Mouse (Mus musculus) heart, postnatal 10 days (tissue): ENCODE measurements around the gene Rab11fip3. TPM values are rescaled to one million over a fixed set of nuclear protein-coding genes. Genes with fewer than 3 reads are reported as not detected.

Experiments used
- DNase-seq, 2 experiments: peaks; one replicate each; pipeline ENCODE4 v3.0.0; 2021
- intact Hi-C: fragments of 180-260 bp; cut with DNase I; formaldehyde crosslinking; loops from one replicate; pipeline ENCODE4 v1.15.1; 2025
- total RNA-seq, 2 experiments: library from RNA; stranded (reverse); gene quantifications; 2 replicates each; pipeline ENCODE4 v1.2.3; 2021

Gene Rab11fip3
- total RNA-seq, 2 experiments from 2014 or later: 23.4 to 24.1 TPM

- DNase-seq: no peak
- intact Hi-C loops: loop anchor here (5.0 kb wide), 1 partner anchor 51 kb away; no protein-coding TSS in a partner anchor
Measured at GRCm38 (mm10) chr17:25943769-25944168, 125.6 kb downstream of the Rab11fip3 start.

- DNase-seq: no peak
- intact Hi-C loops: loop anchor here (5.0 kb wide), 1 partner anchor 51 kb away; no protein-coding TSS in a partner anchor
Measured at GRCm38 (mm10) chr17:25943221-25943620, 126.1 kb downstream of the Rab11fip3 start.

GRCm38 (mm10) chr17:25942597-25943151 lies 126.7 kb downstream of the Rab11fip3 start:
- intact Hi-C loops: loop anchor here (5.0 kb wide), 1 partner anchor 50 kb away; no protein-coding TSS in a partner anchor
- DNase-seq: no peak

GRCm38 (mm10) chr17:25941511-25942241 lies 127.7 kb downstream of the Rab11fip3 start:
- intact Hi-C loops: loop anchor here (5.0 kb wide), 1 partner anchor 49 kb away; no protein-coding TSS in a partner anchor
- peak; percentile 87 to 89 for DNase-seq

Other genes with a start within 250 kb of the Rab11fip3 start
- gene Wdr24, start 245.9 kb downstream of the Rab11fip3 start, total RNA-seq: 10 to 100 TPM; 10.1 to 12.2 TPM
- 10 to 100 TPM; 33.7 to 34.5 TPM for gene Jmjd8, start 240.7 kb downstream of the Rab11fip3 start, total RNA-seq
- 100 to 1,000 TPM; 123 to 132 TPM for gene Stub1, start 236.2 kb downstream of the Rab11fip3 start, total RNA-seq
- 1 to 10 TPM; 2.2 to 2.6 TPM for gene Rhbdl1, start 232.3 kb downstream of the Rab11fip3 start, total RNA-seq
- gene Gm20683, start 227.8 kb downstream of the Rab11fip3 start, total RNA-seq: 1 to 10 TPM; 4.2 to 4.7 TPM
- 10 to 100 TPM; 80.4 to 86.5 TPM for gene Rhot2, start 224.7 kb downstream of the Rab11fip3 start, total RNA-seq
- 1 to 10 TPM; 3.9 to 6.2 TPM for gene Wdr90, start 208.1 kb downstream of the Rab11fip3 start, total RNA-seq
- 100 to 1,000 TPM; 191 to 218 TPM for gene Mcrip2, start 200.8 kb downstream of the Rab11fip3 start, total RNA-seq
- 10 to 100 TPM; 15.4 to 15.7 TPM for gene Mettl26, start 194.5 kb downstream of the Rab11fip3 start, total RNA-seq
- under 1 TPM; 0.62 to 0.96 TPM for gene Wfikkn1, start 188.7 kb downstream of the Rab11fip3 start, total RNA-seq
- 10 to 100 TPM; 13.4 to 18.8 TPM for gene Rab40c, start 149.8 kb downstream of the Rab11fip3 start, total RNA-seq
- gene Pigq, start 124.6 kb downstream of the Rab11fip3 start, total RNA-seq: 10 to 100 TPM; 76.6 to 78.5 TPM
- gene Nhlrc4, start 124.6 kb downstream of the Rab11fip3 start, total RNA-seq: not detected
- not detected for gene A930017K11Rik, start 117.0 kb downstream of the Rab11fip3 start, total RNA-seq
- 10 to 100 TPM; 12.6 to 13.5 TPM for gene Capn15, start 83.8 kb downstream of the Rab11fip3 start, total RNA-seq
- gene Decr2, start 20.8 kb upstream of the Rab11fip3 start, total RNA-seq: 10 to 100 TPM; 14.4 to 16.7 TPM
- 1 to 10 TPM; 3.6 to 5.2 TPM for gene Nme4, start 26.0 kb upstream of the Rab11fip3 start, total RNA-seq
- 1 to 10 TPM; 1.9 to 2.2 TPM for gene Tmem8, start 43.7 kb upstream of the Rab11fip3 start, total RNA-seq
- 100 to 1,000 TPM in 1 of 2 experiments, 10 to 100 TPM in 1; 92.2 to 101 TPM for gene Mrpl28, start 53.9 kb upstream of the Rab11fip3 start, total RNA-seq
- gene Axin1, start 69.1 kb upstream of the Rab11fip3 start, total RNA-seq: 10 to 100 TPM; 20.6 to 24.1 TPM
- not detected for gene Pdia2, start 129.5 kb upstream of the Rab11fip3 start, total RNA-seq
- gene Rgs11, start 133.4 kb upstream of the Rab11fip3 start, total RNA-seq: 1 to 10 TPM; 1.6 to 1.8 TPM
- 1 to 10 TPM; 1.6 to 1.7 TPM for gene Arhgdig, start 138.2 kb upstream of the Rab11fip3 start, total RNA-seq
- 10 to 100 TPM; 87.4 to 96.7 TPM for gene Fam234a, start 174.7 kb upstream of the Rab11fip3 start, total RNA-seq
- gene Luc7l, start 183.3 kb upstream of the Rab11fip3 start, total RNA-seq: 10 to 100 TPM; 31.5 to 32.7 TPM